Comparison of ENCODE assay signal across 29 mouse cellular contexts in genomic region chr11:56357690-56358089, GRCm38 (mm10).
A peak's percentile ranks its signal among the peaks of the same experiment; 100 is the strongest.
DNase-seq lines count a peak whose midpoint lies in the region; ATAC-seq and TF ChIP-seq lines count a peak whose summit lies in the region.
"Had no signal": no experiment of that assay in that cellular context is flagged by ENCODE, and none has a peak within 500 bp of the region (broad histone marks: within the 10 kb centered on the region; RNA-seq: fewer than 3 reads in every experiment).

No protein-coding gene starts in this region.

- no peak overlapping the region for H3K4me2 ChIP-seq in hindbrain, embryonic 13.5 days
- no peak overlapping the region for H3K4me2 ChIP-seq in hindbrain, embryonic 12.5 days (replicated peaks)
- H3K4me2 ChIP-seq in hindbrain, postnatal 0 days (ENCODE audit: low read depth, low read length), result no peak overlapping the region
- H3K4me2 ChIP-seq in hindbrain, embryonic 16.5 days (ENCODE audit: low read length), result no peak overlapping the region
- no peak overlapping the region for H3K4me2 ChIP-seq in midbrain, postnatal 0 days (ENCODE audit: low read depth, low read length, poor library complexity, severe bottlenecking)
- no peak overlapping the region for H3K4me2 ChIP-seq in midbrain, embryonic 16.5 days (ENCODE audit: low read length)
- H3K4me2 ChIP-seq: embryonic facial prominence, embryonic 13.5 days; forebrain, embryonic 12.5 days; heart, embryonic 11.5 days had no signal

- no peak overlapping the region for H3K4me3 ChIP-seq in hindbrain, embryonic 13.5 days
- no peak overlapping the region for H3K4me3 ChIP-seq in hindbrain, embryonic 12.5 days
- H3K4me3 ChIP-seq in hindbrain, postnatal 0 days (ENCODE audit: low read length), result no peak overlapping the region
- H3K4me3 ChIP-seq in hindbrain, embryonic 16.5 days (ENCODE audit: low read length), result no peak overlapping the region
- H3K4me3 ChIP-seq in midbrain, postnatal 0 days (ENCODE audit: low read depth, low read length), result no peak overlapping the region
- no peak overlapping the region for H3K4me3 ChIP-seq in midbrain, embryonic 16.5 days (ENCODE audit: low read depth, low read length)
- H3K4me3 ChIP-seq: embryonic facial prominence, embryonic 10.5 days; embryonic facial prominence, embryonic 13.5 days; erythroblast, embryonic 14.5 days; forebrain, embryonic 12.5 days; gastrocnemius, adult 2 months had no signal

- peaks cover 8% of the 10 kb centered on the region; the same call in 1 of the 2 replicates for H3K4me1 ChIP-seq in hindbrain, embryonic 13.5 days (replicated peaks)
- H3K4me1 ChIP-seq in hindbrain, embryonic 12.5 days, result no peaks in the 10 kb centered on the region
- no peaks in the 10 kb centered on the region for H3K4me1 ChIP-seq in hindbrain, postnatal 0 days (ENCODE audit: insufficient read depth, low read length)
- no peaks in the 10 kb centered on the region for H3K4me1 ChIP-seq in hindbrain, embryonic 16.5 days (ENCODE audit: control insufficient read depth, insufficient read depth, low read depth, low read length)
- H3K4me1 ChIP-seq in midbrain, postnatal 0 days (ENCODE audit: insufficient read depth, low read length), result no peaks in the 10 kb centered on the region
- no peaks in the 10 kb centered on the region for H3K4me1 ChIP-seq in midbrain, embryonic 16.5 days (ENCODE audit: control insufficient read depth, insufficient read depth, low read length)
- H3K4me1 ChIP-seq: embryonic facial prominence, embryonic 10.5 days; embryonic facial prominence, embryonic 13.5 days; forebrain, embryonic 12.5 days had no signal

- 45% methylated on average over 2 of the region's 2 CpGs for WGBS in hindbrain, embryonic 13.5 days
- 60% methylated on average over 2 of the region's 2 CpGs for WGBS in hindbrain, embryonic 12.5 days
- 68% methylated on average over 2 of the region's 2 CpGs for WGBS in hindbrain, postnatal 0 days
- 51% methylated on average over 2 of the region's 2 CpGs for WGBS in hindbrain, embryonic 16.5 days
- WGBS in midbrain, postnatal 0 days, result 49% methylated on average over 2 of the region's 2 CpGs
- 55% methylated on average over 2 of the region's 2 CpGs for WGBS in midbrain, embryonic 16.5 days

- TF ChIP-seq POLR2A in brain, embryonic 14.5 days (IDR thresholded peaks at IDR 0.05; ENCODE audit: borderline replicate concordance, extremely low read depth, insufficient read depth, insufficient read length, poor library complexity, severe bottlenecking), result no peak

- H3K27me3 ChIP-seq in hindbrain, embryonic 13.5 days, result no peaks in the 10 kb centered on the region
- H3K27me3 ChIP-seq in hindbrain, embryonic 12.5 days, result no peaks in the 10 kb centered on the region
- H3K27me3 ChIP-seq in hindbrain, postnatal 0 days (ENCODE audit: insufficient read depth, low read length), result no peaks in the 10 kb centered on the region
- H3K27me3 ChIP-seq in hindbrain, embryonic 16.5 days (replicated peaks; ENCODE audit: control insufficient read depth, insufficient read depth, low read length), result no peaks in the 10 kb centered on the region
- no peaks in the 10 kb centered on the region for H3K27me3 ChIP-seq in midbrain, postnatal 0 days (ENCODE audit: insufficient read depth, low read length)
- H3K27me3 ChIP-seq in midbrain, embryonic 16.5 days (ENCODE audit: control insufficient read depth, insufficient read depth, low read depth, low read length), result no peaks in the 10 kb centered on the region
- H3K27me3 ChIP-seq: CH12.LX; embryonic facial prominence, embryonic 13.5 days; forebrain, embryonic 12.5 days; Patski had no signal

- no peak for TF ChIP-seq CTCF in hindbrain, postnatal 0 days (IDR thresholded peaks at IDR 0.05; ENCODE audit: low read depth)
- TF ChIP-seq CTCF in midbrain, postnatal 0 days (IDR thresholded peaks at IDR 0.05), result no peak
- no peak for TF ChIP-seq CTCF in brain, embryonic 14.5 days (IDR thresholded peaks at IDR 0.05; ENCODE audit: borderline replicate concordance, extremely low read depth, insufficient read depth, insufficient read length)

- no peak for ATAC-seq in hindbrain, embryonic 13.5 days (ENCODE audit: low FRiP score)
- ATAC-seq in hindbrain, embryonic 12.5 days (ENCODE audit: low FRiP score), result no peak
- no peak for ATAC-seq in hindbrain, postnatal 0 days
- no peak for ATAC-seq in hindbrain, embryonic 16.5 days
- ATAC-seq in midbrain, postnatal 0 days (ENCODE audit: low FRiP score), result no peak
- no peak for ATAC-seq in midbrain, embryonic 16.5 days
- ATAC-seq: forebrain, embryonic 16.5 days; inflammation-experienced regulatory T-cells, adult 6 months; intestine, embryonic 16.5 days; Patski had no signal

- H3K9me3 ChIP-seq in hindbrain, embryonic 13.5 days, result no peaks in the 10 kb centered on the region
- H3K9me3 ChIP-seq in hindbrain, embryonic 12.5 days (replicated peaks), result no peaks in the 10 kb centered on the region
- no peaks in the 10 kb centered on the region for H3K9me3 ChIP-seq in hindbrain, postnatal 0 days (ENCODE audit: low read length)
- no peaks in the 10 kb centered on the region for H3K9me3 ChIP-seq in hindbrain, embryonic 16.5 days (ENCODE audit: control insufficient read depth, low read length)
- no peaks in the 10 kb centered on the region for H3K9me3 ChIP-seq in midbrain, postnatal 0 days (ENCODE audit: low read length)
- no peaks in the 10 kb centered on the region for H3K9me3 ChIP-seq in midbrain, embryonic 16.5 days (replicated peaks; ENCODE audit: control insufficient read depth, low read length, poor library complexity, severe bottlenecking)
- H3K9me3 ChIP-seq: embryonic facial prominence, embryonic 10.5 days; embryonic facial prominence, embryonic 13.5 days; forebrain, embryonic 12.5 days had no signal

- H3K27ac ChIP-seq in hindbrain, embryonic 13.5 days, result peak overlapping the region; percentile 64
- no peak overlapping the region for H3K27ac ChIP-seq in hindbrain, embryonic 12.5 days
- H3K27ac ChIP-seq in hindbrain, postnatal 0 days, result no peak overlapping the region
- H3K27ac ChIP-seq in hindbrain, embryonic 16.5 days (ENCODE audit: low read depth, low read length), result no peak overlapping the region
- no peak overlapping the region for H3K27ac ChIP-seq in midbrain, postnatal 0 days (ENCODE audit: low read depth, low read length)
- no peak overlapping the region for H3K27ac ChIP-seq in midbrain, embryonic 16.5 days (ENCODE audit: low read length)
- H3K27ac ChIP-seq: embryonic facial prominence, embryonic 10.5 days; embryonic facial prominence, embryonic 13.5 days; forebrain, embryonic 12.5 days; gastrocnemius, adult 2 months had no signal

- no peak overlapping the region for H3K9ac ChIP-seq in hindbrain, embryonic 13.5 days
- H3K9ac ChIP-seq in hindbrain, embryonic 12.5 days, result no peak overlapping the region
- H3K9ac ChIP-seq in hindbrain, postnatal 0 days (replicated peaks; ENCODE audit: low read length), result no peak overlapping the region
- no peak overlapping the region for H3K9ac ChIP-seq in hindbrain, embryonic 16.5 days (ENCODE audit: low read depth, low read length)
- H3K9ac ChIP-seq in midbrain, postnatal 0 days (replicated peaks; ENCODE audit: low read length, poor library complexity, severe bottlenecking), result no peak overlapping the region
- no peak overlapping the region for H3K9ac ChIP-seq in midbrain, embryonic 16.5 days (ENCODE audit: low read depth, low read length)
- H3K9ac ChIP-seq: embryonic facial prominence, embryonic 13.5 days; forebrain, embryonic 12.5 days had no signal

- H3K36me3 ChIP-seq in hindbrain, embryonic 13.5 days, result no peaks in the 10 kb centered on the region
- no peaks in the 10 kb centered on the region for H3K36me3 ChIP-seq in hindbrain, embryonic 12.5 days
- H3K36me3 ChIP-seq in hindbrain, postnatal 0 days (ENCODE audit: insufficient read depth, low read length), result no peaks in the 10 kb centered on the region
- H3K36me3 ChIP-seq in hindbrain, embryonic 16.5 days (ENCODE audit: control insufficient read depth, insufficient read depth, low read length), result no peaks in the 10 kb centered on the region
- no peaks in the 10 kb centered on the region for H3K36me3 ChIP-seq in midbrain, postnatal 0 days (ENCODE audit: insufficient read depth, low read length)
- H3K36me3 ChIP-seq in midbrain, embryonic 16.5 days (ENCODE audit: control insufficient read depth, insufficient read depth, low read length), result no peaks in the 10 kb centered on the region
- H3K36me3 ChIP-seq: embryonic facial prominence, embryonic 10.5 days; embryonic facial prominence, embryonic 13.5 days; forebrain, embryonic 12.5 days; G1E had no signal

- DNase-seq in hindbrain, postnatal 0 days (ENCODE audit: low spot score), result peak; percentile 27
- peak; percentile 17 for DNase-seq in midbrain, postnatal 0 days (ENCODE audit: low spot score)
- DNase-seq in brain, embryonic 14.5 days (ENCODE audit: low read depth), result peak; percentile 36
- DNase-seq: adrenal gland, adult 2 months; adrenal gland, postnatal 14 days; B cell, adult 2 months; cerebellum, adult 11-12 months; cerebellum, adult 8-10 months; cerebellum, postnatal 10 days; cerebellum, postnatal 36 days; embryo, embryonic 11 days; gastrocnemius, adult 2 months; gastrocnemius, postnatal 14 days; heart, adult 11 months had no signal
